Mouse (Mus musculus): ENCODE data around the gene Gpr45.

Gpr45 gene

GRCm38 (mm10) chr1:43042271-43042670 lies 89.6 kb downstream of the Gpr45 start:
- POLR2A ChIA-PET = no interaction called here

GRCm38 (mm10) chr1:43045204-43045982 lies 92.7 kb downstream of the Gpr45 start:
- POLR2A ChIA-PET = no interaction called here
- CTCF ChIA-PET = no interaction called here

More at GRCm38 (mm10) chr1:43042271-43042670, 89.6 kb downstream of the Gpr45 start:
- CTCF ChIA-PET = interaction anchor here in 1 of 4 experiments (0.6 kb wide), 1 partner anchor 984 kb away, joined by 3 read pairs; no protein-coding TSS in a partner anchor

GRCm38 (mm10) chr1:43046990-43047389 lies 94.3 kb downstream of the Gpr45 start:
- ChIA-PET CTCF (interaction anchor here in 1 of 4 experiments (0.8 kb wide), 1 partner anchor 19 kb away, joined by 3 read pairs; no protein-coding TSS in a partner anchor), POLR2A (interaction anchor here in 1 of 4 experiments (0.6 kb wide), 1 partner anchor 1820 kb away, joined by 3 read pairs; no protein-coding TSS in a partner anchor)

GRCm38 (mm10) chr1:43047811-43048210 lies 95.1 kb downstream of the Gpr45 start:
- POLR2A ChIA-PET = interaction anchor here in 2 of 4 experiments (0.6 to 0.7 kb wide), 2 partner anchors 210 to 1821 kb away, joined by 3 to 4 read pairs; no protein-coding TSS in a partner anchor
- CTCF ChIA-PET = no interaction called here

- CTCF ChIA-PET = interaction anchor here in 2 of 4 experiments (0.9 to 1.7 kb wide), 4 partner anchors 14 to 138 kb away, joined by 3 to 6 read pairs (median 4); no protein-coding TSS in a partner anchor
Observed at GRCm38 (mm10) chr1:43051903-43052302, 99.2 kb downstream of the Gpr45 start.

GRCm38 (mm10) chr1:43065615-43066310 lies 113.1 kb downstream of the Gpr45 start:
- CTCF ChIA-PET = interaction anchor here (0.6 to 1.0 kb wide), 9 partner anchors 9 to 496 kb away, joined by 3 to 5 read pairs (median 3); no protein-coding TSS in a partner anchor
- POLR2A ChIA-PET = interaction anchor here in 1 of 4 experiments (0.7 kb wide), 1 partner anchor 1280 kb away, joined by 3 read pairs; no protein-coding TSS in a partner anchor

More at GRCm38 (mm10) chr1:43051903-43052302, 99.2 kb downstream of the Gpr45 start:
- POLR2A ChIA-PET = no interaction called here

- ChIA-PET CTCF (interaction anchor here (0.6 to 1.0 kb wide), 5 partner anchors 10 to 153 kb away, joined by 3 read pairs; no protein-coding TSS in a partner anchor), POLR2A (interaction anchor here in 1 of 4 experiments (0.7 kb wide), 1 partner anchor 1279 kb away, joined by 3 read pairs; no protein-coding TSS in a partner anchor)
Observed at GRCm38 (mm10) chr1:43066573-43066972, 113.9 kb downstream of the Gpr45 start.

- CTCF ChIA-PET = no interaction called here
- POLR2A ChIA-PET = no interaction called here
Observed at GRCm38 (mm10) chr1:43067551-43067950, 114.9 kb downstream of the Gpr45 start.

GRCm38 (mm10) chr1:43070726-43071125 lies 118.1 kb downstream of the Gpr45 start:
- ChIA-PET POLR2A (no interaction called here), CTCF (no interaction called here)

- ChIA-PET POLR2A (no interaction called here), CTCF (no interaction called here)
Observed at GRCm38 (mm10) chr1:43072028-43072427, 119.4 kb downstream of the Gpr45 start.

GRCm38 (mm10) chr1:43072561-43072960 lies 119.9 kb downstream of the Gpr45 start:
- CTCF ChIA-PET = no interaction called here
- POLR2A ChIA-PET = no interaction called here

- POLR2A ChIA-PET = no interaction called here
- CTCF ChIA-PET = no interaction called here
Observed at GRCm38 (mm10) chr1:43074791-43075190, 122.1 kb downstream of the Gpr45 start.

GRCm38 (mm10) chr1:43078124-43078523 lies 125.5 kb downstream of the Gpr45 start:
- ChIA-PET CTCF (interaction anchor here in 1 of 4 experiments (0.5 kb wide), 1 partner anchor 393 kb away, joined by 3 read pairs; no protein-coding TSS in a partner anchor), POLR2A (no interaction called here)

GRCm38 (mm10) chr1:43082946-43083345 lies 130.3 kb downstream of the Gpr45 start:
- ChIA-PET POLR2A (no interaction called here), CTCF (interaction anchor here in 1 of 4 experiments (0.6 kb wide), 1 partner anchor 810 kb away, joined by 3 read pairs; no protein-coding TSS in a partner anchor)
